Mouse (Mus musculus): Measurements from ENCODE around the gene Stard3. TPM values are rescaled to one million over a fixed set of nuclear protein-coding genes. Genes with fewer than 3 reads are reported as not detected.

Stard3 gene
- total and polyA plus RNA-seq, 2 experiments from 2014 or later: 23.8 to 56.1 TPM

DNA sequence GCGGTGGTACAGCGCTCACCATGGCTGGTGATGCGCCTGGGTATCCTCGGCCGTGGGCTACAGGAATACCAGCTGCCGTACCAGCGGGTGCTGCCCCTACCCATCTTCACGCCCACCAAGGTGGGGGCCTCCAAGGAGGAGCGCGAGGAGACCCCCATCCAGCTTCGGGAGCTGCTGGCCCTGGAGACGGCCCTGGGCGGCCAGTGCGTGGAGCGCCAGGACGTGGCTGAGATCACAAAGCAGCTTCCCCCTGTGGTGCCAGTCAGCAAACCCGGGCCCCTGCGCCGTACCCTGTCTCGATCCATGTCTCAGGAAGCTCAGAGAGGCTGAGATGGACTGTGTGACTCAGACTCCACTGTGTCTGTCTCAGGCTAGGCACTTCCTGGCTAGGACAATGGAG is 26.0 kb downstream of the Stard3 start:
- DNase-seq (ENCODE audit: low spot score) (no peak), ATAC-seq (ENCODE audit: low FRiP score) (no peak)
- no peak overlapping the region for H3K27ac ChIP-seq (ENCODE audit: low read depth, low read length)
- H3K4me1 ChIP-seq (ENCODE audit: insufficient read depth, low read length): no peaks in the 10 kb centered on the region
- no peak overlapping the region for H3K4me3 ChIP-seq (ENCODE audit: low read depth, low read length)
- no peak overlapping the region for H3K4me2 ChIP-seq (ENCODE audit: low read depth, low read length, poor library complexity, severe bottlenecking)
- H3K9ac ChIP-seq (replicated peaks; ENCODE audit: low read length, poor library complexity, severe bottlenecking): no peak overlapping the region
- no peaks in the 10 kb centered on the region for H3K9me3 ChIP-seq (ENCODE audit: low read length)
- WGBS: 76% methylated on average over 20 of the region's 20 CpGs
- H3K27me3 ChIP-seq (ENCODE audit: insufficient read depth, low read length): peaks cover 12% of the 10 kb centered on the region
- peaks cover 15% of the 10 kb centered on the region for H3K36me3 ChIP-seq (ENCODE audit: insufficient read depth, low read length)
- no peak for TF ChIP-seq CTCF (IDR thresholded peaks at IDR 0.05)

DNA sequence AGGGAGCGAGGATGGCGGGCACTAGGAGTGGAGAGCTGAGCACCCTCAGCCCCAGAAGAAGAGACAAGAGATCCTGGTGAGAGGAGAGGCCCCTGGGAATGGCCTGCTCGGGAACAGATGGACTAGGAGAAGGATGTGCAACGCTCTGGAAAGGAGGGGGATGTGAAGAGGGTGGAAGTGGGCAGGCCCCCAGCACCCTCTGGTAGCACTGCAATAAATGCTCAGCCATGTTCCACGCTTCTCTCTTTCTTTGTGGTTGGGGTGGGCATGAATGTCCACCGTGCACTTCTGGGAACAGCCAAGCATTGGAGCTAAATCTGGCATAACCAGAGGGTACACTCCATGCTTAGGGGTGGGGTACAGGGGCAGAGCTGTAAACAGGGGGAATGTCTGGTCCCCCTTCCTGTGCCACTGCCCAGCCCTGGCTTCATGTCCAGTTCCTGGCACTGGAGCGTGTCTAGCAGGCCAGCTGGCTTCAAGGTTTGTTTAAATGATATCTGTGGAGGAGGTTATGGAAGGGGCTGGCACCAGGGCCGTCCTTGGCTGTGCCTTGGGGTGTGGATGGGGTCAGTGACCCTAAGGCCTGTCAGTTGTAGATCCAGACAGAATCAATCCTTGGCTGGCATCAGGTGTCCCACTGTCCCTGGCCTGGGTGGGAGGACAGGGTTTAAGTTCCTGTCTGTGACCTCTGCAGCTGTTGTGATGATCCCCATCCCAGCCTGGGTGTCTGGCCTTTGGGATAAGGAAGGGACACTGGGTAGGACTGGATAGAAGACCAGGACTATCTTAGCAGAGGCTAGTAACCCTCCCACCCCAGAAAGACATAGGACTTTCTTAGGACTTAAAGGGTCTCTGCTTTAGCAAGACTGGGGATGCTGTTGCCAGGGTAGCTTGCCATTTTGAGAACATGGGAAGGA is 26.8 kb downstream of the Stard3 start:
- 72% methylated on average over 8 of the region's 8 CpGs for WGBS
- ATAC-seq (ENCODE audit: low FRiP score) (no peak), DNase-seq (ENCODE audit: low spot score) (peak; percentile 28)
- peaks cover 8% of the 10 kb centered on the region for H3K36me3 ChIP-seq (ENCODE audit: insufficient read depth, low read length)
- no peak overlapping the region for H3K4me2 ChIP-seq (ENCODE audit: low read depth, low read length, poor library complexity, severe bottlenecking)
- no peak overlapping the region for H3K9ac ChIP-seq (replicated peaks; ENCODE audit: low read length, poor library complexity, severe bottlenecking)
- no peaks in the 10 kb centered on the region for H3K9me3 ChIP-seq (ENCODE audit: low read length)
- peaks cover 12% of the 10 kb centered on the region for H3K27me3 ChIP-seq (ENCODE audit: insufficient read depth, low read length)
- no peak overlapping the region for H3K27ac ChIP-seq (ENCODE audit: low read depth, low read length)
- no peak for TF ChIP-seq CTCF (IDR thresholded peaks at IDR 0.05)
- no peaks in the 10 kb centered on the region for H3K4me1 ChIP-seq (ENCODE audit: insufficient read depth, low read length)
- H3K4me3 ChIP-seq (ENCODE audit: low read depth, low read length): no peak overlapping the region

DNA sequence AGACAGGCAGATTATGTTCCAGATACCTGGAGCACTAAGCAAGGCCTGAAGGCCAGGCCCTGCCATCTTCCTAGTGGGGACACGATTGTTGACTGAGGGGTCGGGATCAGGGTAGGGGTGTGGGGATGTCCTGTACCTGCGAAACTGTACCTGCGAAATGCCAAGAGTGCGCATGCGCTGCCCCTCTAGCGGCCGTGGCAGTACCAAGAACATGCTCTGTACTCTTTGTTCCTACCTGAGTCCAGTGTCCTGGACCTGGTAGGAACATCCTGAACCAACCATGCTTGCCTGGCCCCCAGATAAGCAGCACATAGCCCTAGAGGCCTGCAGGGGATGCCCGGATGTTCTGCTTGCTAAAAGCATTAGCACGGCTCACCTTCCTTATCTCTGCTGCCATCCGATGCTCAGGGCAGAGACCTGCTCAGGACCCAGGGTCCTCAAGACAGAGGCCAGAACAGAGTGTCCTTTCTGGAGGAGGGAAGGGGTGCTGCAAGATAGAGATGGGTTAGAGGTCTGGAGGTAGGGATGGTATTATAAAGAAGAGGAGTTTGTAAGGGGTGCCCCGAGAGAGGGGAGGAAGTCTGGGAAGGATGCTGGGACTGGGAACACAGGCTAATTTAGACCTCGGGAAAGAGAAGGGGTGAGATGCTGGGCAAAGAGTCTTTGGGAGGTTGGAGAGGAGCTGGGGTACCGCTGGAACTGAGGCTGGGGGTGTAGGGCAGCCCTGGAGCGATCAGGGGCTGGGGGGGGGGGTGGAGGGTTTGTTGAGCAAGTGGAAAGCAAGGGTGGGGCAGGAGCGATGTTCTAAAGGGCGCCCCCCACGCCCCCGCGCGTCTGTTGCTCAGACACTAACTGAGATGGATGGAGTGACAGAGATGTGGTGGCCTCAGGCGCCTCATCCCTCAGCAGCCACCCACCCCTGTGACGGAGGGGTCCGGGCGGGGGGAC is 27.7 kb downstream of the Stard3 start, which contains the start of gene Pnmt:
Gene Pnmt, plus strand, starts transcription at position 813 of the 948 bp plus-strand sequence.
- 0 out of 2 replicates have a peak within 1 kb of the TSS, but pooled peaks have one; percentile 19 for H3K9ac ChIP-seq (replicated peaks; ENCODE audit: low read length, poor library complexity, severe bottlenecking)
- DNase-seq (ENCODE audit: low spot score): no peak
- H3K4me2 ChIP-seq (ENCODE audit: low read depth, low read length, poor library complexity, severe bottlenecking): no peak within 1 kb of the TSS
- TF ChIP-seq CTCF (IDR thresholded peaks at IDR 0.05): no peak
- H3K4me3 ChIP-seq (ENCODE audit: low read depth, low read length): no peak within 1 kb of the TSS
- H3K36me3 ChIP-seq (ENCODE audit: insufficient read depth, low read length): peaks cover under 1% of the 10 kb centered on the region; the same call in 1 of the 2 replicates
- no peaks in the 10 kb centered on the region for H3K4me1 ChIP-seq (ENCODE audit: insufficient read depth, low read length)
- WGBS: 56% methylated on average over 22 of the region's 25 CpGs
- no peak within 1 kb of the TSS for H3K27ac ChIP-seq (ENCODE audit: low read depth, low read length)
- ATAC-seq (ENCODE audit: low FRiP score): no peak
- H3K27me3 ChIP-seq (ENCODE audit: insufficient read depth, low read length): peaks cover 16% of the 10 kb centered on the region
- no peaks in the 10 kb centered on the region for H3K9me3 ChIP-seq (ENCODE audit: low read length)

DNA sequence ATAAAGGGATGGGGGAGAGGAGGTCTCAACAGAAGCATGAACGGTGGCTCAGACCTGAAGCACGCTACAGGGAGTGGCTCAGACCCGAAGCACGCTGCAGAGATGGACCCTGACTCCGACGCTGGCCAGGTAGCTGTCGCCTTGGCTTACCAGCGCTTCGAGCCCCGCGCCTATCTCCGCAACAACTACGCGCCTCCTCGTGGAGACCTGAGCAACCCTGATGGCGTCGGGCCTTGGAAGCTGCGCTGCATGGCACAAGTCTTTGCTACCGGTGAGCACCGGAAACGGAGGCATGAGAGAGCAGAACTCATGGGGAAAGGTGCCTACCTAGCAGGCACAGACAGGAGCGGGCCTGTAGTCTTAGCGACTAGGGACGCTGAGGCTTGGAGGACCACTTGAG is 28.4 kb downstream of the Stard3 start:
- Histone ChIP-seq H3K27ac (ENCODE audit: low read depth, low read length) (no peak overlapping the region), H3K9ac (replicated peaks; ENCODE audit: low read length, poor library complexity, severe bottlenecking) (0 out of 2 replicates have a peak overlapping the region, but pooled peaks have one; percentile 19), H3K4me3 (ENCODE audit: low read depth, low read length) (no peak overlapping the region), H3K4me1 (ENCODE audit: insufficient read depth, low read length) (no peaks in the 10 kb centered on the region), H3K36me3 (ENCODE audit: insufficient read depth, low read length) (no peaks in the 10 kb centered on the region), H3K4me2 (ENCODE audit: low read depth, low read length, poor library complexity, severe bottlenecking) (no peak overlapping the region), H3K27me3 (ENCODE audit: insufficient read depth, low read length) (peaks cover 17% of the 10 kb centered on the region), H3K9me3 (ENCODE audit: low read length) (no peaks in the 10 kb centered on the region)
- ATAC-seq (ENCODE audit: low FRiP score): no peak
- 0 out of 2 replicates have a peak, but pooled peaks have one; percentile 27 for TF ChIP-seq CTCF (IDR thresholded peaks at IDR 0.05)
- DNase-seq (ENCODE audit: low spot score): peak; percentile 17
- WGBS: 22% methylated on average over 24 of the region's 24 CpGs

DNA sequence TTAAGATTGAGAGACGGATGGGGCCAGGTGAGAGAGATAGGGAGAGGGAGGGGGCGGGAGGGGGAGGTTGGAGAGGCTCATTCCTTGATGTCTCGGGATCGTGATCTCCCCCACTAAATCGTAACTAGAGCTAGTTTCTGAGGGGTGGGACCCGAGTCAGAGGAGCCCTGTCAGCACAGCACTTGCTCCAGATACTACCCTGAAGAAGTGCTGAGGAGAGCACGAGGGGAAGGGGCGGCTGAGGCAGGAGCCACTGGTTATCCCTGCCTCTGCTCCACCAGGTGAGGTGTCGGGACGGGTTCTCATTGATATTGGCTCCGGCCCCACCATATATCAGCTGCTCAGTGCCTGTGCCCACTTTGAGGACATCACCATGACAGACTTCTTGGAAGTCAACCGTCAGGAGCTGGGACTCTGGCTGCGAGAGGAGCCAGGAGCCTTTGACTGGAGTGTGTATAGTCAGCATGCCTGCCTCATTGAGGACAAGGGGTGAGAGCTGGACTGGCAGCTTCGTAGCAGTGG is 28.9 kb downstream of the Stard3 start:
- no peak for TF ChIP-seq CTCF (IDR thresholded peaks at IDR 0.05)
- Histone ChIP-seq H3K27ac (ENCODE audit: low read depth, low read length) (no peak overlapping the region), H3K27me3 (ENCODE audit: insufficient read depth, low read length) (peaks cover 17% of the 10 kb centered on the region), H3K4me3 (ENCODE audit: low read depth, low read length) (no peak overlapping the region), H3K9me3 (ENCODE audit: low read length) (no peaks in the 10 kb centered on the region), H3K4me2 (ENCODE audit: low read depth, low read length, poor library complexity, severe bottlenecking) (no peak overlapping the region), H3K36me3 (ENCODE audit: insufficient read depth, low read length) (no peaks in the 10 kb centered on the region), H3K9ac (replicated peaks; ENCODE audit: low read length, poor library complexity, severe bottlenecking) (no peak overlapping the region), H3K4me1 (ENCODE audit: insufficient read depth, low read length) (no peaks in the 10 kb centered on the region)
- DNase-seq (ENCODE audit: low spot score): no peak
- ATAC-seq (ENCODE audit: low FRiP score): no peak
- WGBS: 61% methylated on average over 14 of the region's 14 CpGs

All from midbrain, postnatal 0 days (tissue).